Mouse (Mus musculus) midbrain, embryonic 16.5 days (tissue): ENCODE measurements at regions not wholly inside any gene's neighbourhood (a gene's known extent, or its start where the extent isn't known, plus 50 kb on each side); places are given as distances from the start of the nearest gene placed in this dataset.

Experiments
- ATAC-seq: fragments of 200-750 bp; cut with Nextera tagmentation; 2 replicates; pipeline ENCODE4 v1.8.0; 2017; ENCODE audit warnings: moderate TSS enrichment
- H3K27ac ChIP-seq: fragments of 300-500 bp; sonication (generic); 2 replicates; pipeline ENCODE4 v1.5.1; 2014; ENCODE audit warnings: mild to moderate bottlenecking, low read length, mixed read lengths
- H3K27me3 ChIP-seq: fragments of 300-500 bp; sonication (generic); 2 replicates; pipeline ENCODE4 v1.6.1; 2014; ENCODE audit warnings: low read depth, low read length, mixed read lengths; ENCODE audit not compliant: control insufficient read depth, insufficient read depth
- H3K36me3 ChIP-seq: fragments of 300-500 bp; sonication (generic); 2 replicates; pipeline ENCODE4 v1.6.1; 2014; ENCODE audit warnings: mild to moderate bottlenecking, low read length, moderate library complexity, mixed read lengths; ENCODE audit not compliant: control insufficient read depth, insufficient read depth
- H3K4me1 ChIP-seq: fragments of 300-500 bp; sonication (generic); 2 replicates; pipeline ENCODE4 v1.6.1; 2014; ENCODE audit warnings: mild to moderate bottlenecking, low read length, mixed read lengths; ENCODE audit not compliant: control insufficient read depth, insufficient read depth
- H3K4me2 ChIP-seq: fragments of 300-500 bp; sonication (generic); 2 replicates; pipeline ENCODE4 v1.6.1; 2014; ENCODE audit warnings: mild to moderate bottlenecking, low read length, mixed read lengths
- H3K4me3 ChIP-seq: fragments of 300-500 bp; sonication (generic); 2 replicates; pipeline ENCODE4 v1.5.1; 2014; ENCODE audit warnings: low read depth, mild to moderate bottlenecking, low read length, moderate library complexity, mixed read lengths
- H3K9ac ChIP-seq: fragments of 300-500 bp; sonication (generic); 2 replicates; pipeline ENCODE4 v1.6.1; 2014; ENCODE audit warnings: low read depth, low read length, mixed read lengths
- H3K9me3 ChIP-seq: fragments of 300-500 bp; sonication (generic); replicated peaks from 2 replicates; pipeline ENCODE4 v1.6.1; 2014; ENCODE audit warnings: mild to moderate bottlenecking, low read length, mixed read lengths; ENCODE audit not compliant: control insufficient read depth, poor library complexity, severe bottlenecking
- WGBS: fragments of 180-500 bp; shearing (Covaris S2); extraction: QIAGEN DNeasy Blood & Tissue Kit; methylation state at CpG from one replicate; pipeline ENCODE4 v1.1.7; 2014; 5-methylcytosine and 5-hydroxymethylcytosine counted together

DNA sequence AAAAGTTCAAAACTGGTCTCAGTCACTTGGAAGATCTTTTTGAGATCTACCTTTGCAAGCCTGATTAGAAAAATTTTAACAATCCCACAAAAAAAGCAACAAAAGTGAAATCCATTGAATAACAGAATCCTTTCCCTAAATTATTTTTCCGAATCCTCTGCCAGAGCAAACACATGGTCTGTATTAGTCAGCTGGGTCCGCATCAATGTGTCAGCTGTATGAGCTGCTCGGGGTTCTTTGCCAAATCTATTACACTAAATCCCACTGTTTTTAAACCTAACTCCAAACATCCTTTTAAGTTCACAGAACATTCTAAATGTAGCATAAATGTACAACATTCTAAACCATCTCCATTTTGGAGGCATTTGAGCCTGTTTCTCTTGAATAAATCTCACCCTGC lies 255.1 kb upstream of the Hsf2 start:
- WGBS, result 82% methylated on average over 3 of the region's 3 CpGs
- no peak overlapping the region for H3K27ac ChIP-seq
- no peaks in the 10 kb centered on the region for H3K27me3 ChIP-seq

DNA sequence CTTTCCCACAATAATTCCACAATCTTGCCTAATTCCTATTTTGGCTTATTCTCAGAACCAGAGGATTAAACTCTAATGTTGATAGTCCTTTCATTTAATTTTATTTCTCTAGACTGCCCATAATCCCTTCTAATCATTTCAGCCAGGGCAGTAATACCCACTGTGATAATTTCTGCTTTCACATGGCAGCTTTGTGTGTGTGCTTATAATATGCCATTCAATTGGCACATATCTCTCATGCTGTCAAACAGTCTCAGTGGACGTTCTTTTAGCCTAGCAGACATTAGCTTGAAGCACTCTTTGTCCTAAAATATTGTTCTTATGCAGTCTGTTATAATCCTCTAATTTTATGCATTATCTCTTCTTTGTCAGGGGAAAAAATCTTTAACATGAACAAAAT lies 205.0 kb upstream of the Hsf2 start:
- peak; percentile 82; the same call in 1 of the 2 replicates for ATAC-seq
- no peaks in the 10 kb centered on the region for H3K27me3 ChIP-seq
- no peak overlapping the region for H3K27ac ChIP-seq
- H3K4me1 ChIP-seq, result no peaks in the 10 kb centered on the region
- no peaks in the 10 kb centered on the region for H3K36me3 ChIP-seq
- H3K9me3 ChIP-seq, result no peaks in the 10 kb centered on the region
- H3K4me2 ChIP-seq, result no peak overlapping the region
- WGBS, result 11% methylated on average over 1 of the region's 1 CpGs
- H3K4me3 ChIP-seq, result no peak overlapping the region
- H3K9ac ChIP-seq, result no peak overlapping the region

More for the DNA sequence above, 255.1 kb upstream of the Hsf2 start:
- no peaks in the 10 kb centered on the region for H3K4me1 ChIP-seq
- H3K4me3 ChIP-seq, result no peak overlapping the region
- H3K9ac ChIP-seq, result no peak overlapping the region
- no peak for ATAC-seq
- no peaks in the 10 kb centered on the region for H3K9me3 ChIP-seq
- H3K36me3 ChIP-seq, result no peaks in the 10 kb centered on the region
- H3K4me2 ChIP-seq, result no peak overlapping the region

DNA sequence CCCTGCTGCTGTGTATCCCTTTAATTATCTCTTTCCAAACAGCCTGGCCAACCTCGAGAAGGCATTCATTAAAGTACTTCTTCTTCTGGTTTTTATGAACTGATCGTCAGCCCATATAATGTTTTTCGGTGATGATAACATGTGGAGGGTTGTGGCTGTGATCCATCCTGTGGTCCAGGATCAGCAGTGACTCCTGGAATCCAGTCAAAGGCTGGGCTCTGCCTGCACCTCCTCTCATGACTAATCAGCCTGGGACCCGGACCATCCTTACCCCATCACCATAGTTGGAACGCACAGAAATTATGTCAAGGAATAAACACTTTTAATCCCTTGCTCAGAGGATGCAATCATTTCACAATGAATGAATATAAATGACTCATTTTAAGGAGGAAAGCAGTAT lies 203.3 kb upstream of the Hsf2 start:
- H3K9ac ChIP-seq, result no peak overlapping the region
- H3K4me2 ChIP-seq, result no peak overlapping the region
- ATAC-seq, result no peak
- 73% methylated on average over 5 of the region's 5 CpGs for WGBS
- no peaks in the 10 kb centered on the region for H3K4me1 ChIP-seq
- H3K27me3 ChIP-seq, result no peaks in the 10 kb centered on the region
- H3K9me3 ChIP-seq, result no peaks in the 10 kb centered on the region
- H3K36me3 ChIP-seq, result no peaks in the 10 kb centered on the region
- no peak overlapping the region for H3K27ac ChIP-seq
- H3K4me3 ChIP-seq, result no peak overlapping the region

DNA sequence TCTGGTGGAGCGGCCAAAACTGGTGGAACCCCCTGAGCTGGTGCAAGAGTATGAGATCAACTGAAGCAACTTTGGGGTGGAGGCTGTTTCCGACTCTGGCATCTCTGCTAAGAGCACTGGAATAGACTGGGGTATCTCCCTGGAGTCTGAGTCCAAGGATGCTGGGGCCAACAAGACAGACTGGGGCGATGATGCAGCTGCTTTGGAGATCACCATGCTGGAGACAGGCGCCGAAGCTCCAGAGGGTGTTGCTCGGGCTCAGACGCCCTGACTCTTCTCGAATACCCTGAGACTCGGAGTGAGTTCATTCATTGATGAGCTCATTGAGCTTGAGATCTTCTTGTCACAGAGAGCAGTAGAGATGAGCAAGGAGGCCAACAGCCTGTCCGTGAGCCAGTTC lies 194.6 kb upstream of the Hsf2 start:
- Histone ChIP-seq H3K36me3 (no peaks in the 10 kb centered on the region), H3K27me3 (no peaks in the 10 kb centered on the region), H3K4me1 (no peaks in the 10 kb centered on the region), H3K4me2 (no peak overlapping the region), H3K9ac (no peak overlapping the region), H3K4me3 (no peak overlapping the region), H3K27ac (no peak overlapping the region), H3K9me3 (no peaks in the 10 kb centered on the region)
- WGBS, result 95% methylated on average over 10 of the region's 10 CpGs
- no peak for ATAC-seq

DNA sequence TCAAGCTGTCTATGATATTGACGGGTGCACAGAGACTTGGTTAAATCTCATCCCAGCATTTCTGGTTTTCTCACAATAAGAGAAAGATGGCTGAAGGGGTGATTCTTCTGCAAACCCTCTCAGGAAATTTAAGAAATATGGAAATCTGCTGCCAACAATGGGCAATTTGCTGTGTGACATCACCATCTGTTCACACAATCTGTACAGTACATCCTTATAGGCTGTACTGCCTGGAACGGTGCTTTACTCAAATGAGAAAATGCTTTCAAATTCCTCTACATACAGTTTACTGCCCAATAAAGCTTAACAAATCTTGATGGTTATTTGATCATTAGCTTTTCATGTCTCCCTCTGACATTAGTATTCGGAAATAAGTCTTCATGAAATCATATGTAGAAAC lies 172.4 kb upstream of the Hsf2 start:
- Histone ChIP-seq H3K27ac (no peak overlapping the region), H3K9ac (no peak overlapping the region), H3K4me2 (no peak overlapping the region), H3K36me3 (no peaks in the 10 kb centered on the region), H3K4me3 (no peak overlapping the region), H3K4me1 (no peaks in the 10 kb centered on the region), H3K9me3 (no peaks in the 10 kb centered on the region), H3K27me3 (no peaks in the 10 kb centered on the region)
- 75% methylated on average over 3 of the region's 3 CpGs for WGBS
- no peak for ATAC-seq

DNA sequence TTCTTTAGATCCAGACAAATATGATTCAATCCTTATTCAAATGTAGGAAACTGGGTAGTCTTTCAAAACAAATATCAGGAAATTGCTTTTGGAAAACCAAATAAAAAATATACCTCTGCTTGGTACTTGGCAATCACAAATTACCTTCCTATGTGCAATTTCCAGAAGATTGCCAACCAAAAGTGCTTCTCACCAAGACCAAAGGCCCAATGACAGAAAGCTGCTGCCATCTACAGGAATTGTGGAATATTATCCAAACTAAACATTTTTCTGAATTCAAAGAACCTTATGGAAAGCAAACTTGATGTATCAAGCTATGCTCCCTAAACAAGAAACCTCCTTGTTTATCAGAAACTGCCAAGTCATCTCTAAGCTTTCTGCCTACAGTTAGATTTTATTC lies 169.1 kb upstream of the Hsf2 start:
- H3K4me2 ChIP-seq, result no peak overlapping the region
- no peaks in the 10 kb centered on the region for H3K36me3 ChIP-seq
- H3K4me3 ChIP-seq, result no peak overlapping the region
- no peaks in the 10 kb centered on the region for H3K27me3 ChIP-seq
- 0 out of 2 replicates have a peak, but pooled peaks have one; percentile 51 for ATAC-seq
- no peak overlapping the region for H3K9ac ChIP-seq
- no peaks in the 10 kb centered on the region for H3K9me3 ChIP-seq
- no peak overlapping the region for H3K27ac ChIP-seq
- no peaks in the 10 kb centered on the region for H3K4me1 ChIP-seq

DNA sequence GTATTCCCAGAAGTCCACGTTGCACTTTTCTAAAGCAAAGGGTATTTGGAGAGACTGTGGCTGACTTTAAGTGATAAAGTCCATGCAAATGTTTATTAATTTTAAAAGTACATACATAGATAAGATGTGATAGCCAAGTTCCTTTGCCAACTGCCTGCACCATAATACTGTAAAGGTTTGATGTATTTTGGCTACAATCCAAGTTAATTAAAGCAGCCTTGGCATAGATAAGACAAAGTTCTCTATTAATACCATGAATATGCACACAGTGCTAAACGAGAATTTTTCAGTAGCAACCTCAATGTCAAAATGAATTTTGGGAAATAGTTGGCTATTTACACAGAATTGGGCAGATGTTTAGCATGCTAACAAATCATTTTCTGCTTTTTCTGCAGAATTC lies 167.0 kb upstream of the Hsf2 start:
- Histone ChIP-seq H3K4me3 (no peak overlapping the region), H3K9me3 (no peaks in the 10 kb centered on the region), H3K27me3 (no peaks in the 10 kb centered on the region), H3K9ac (no peak overlapping the region), H3K4me1 (no peaks in the 10 kb centered on the region), H3K27ac (no peak overlapping the region), H3K4me2 (no peak overlapping the region), H3K36me3 (no peaks in the 10 kb centered on the region)
- ATAC-seq, result no peak
- 56% methylated on average over 2 of the region's 2 CpGs for WGBS

DNA sequence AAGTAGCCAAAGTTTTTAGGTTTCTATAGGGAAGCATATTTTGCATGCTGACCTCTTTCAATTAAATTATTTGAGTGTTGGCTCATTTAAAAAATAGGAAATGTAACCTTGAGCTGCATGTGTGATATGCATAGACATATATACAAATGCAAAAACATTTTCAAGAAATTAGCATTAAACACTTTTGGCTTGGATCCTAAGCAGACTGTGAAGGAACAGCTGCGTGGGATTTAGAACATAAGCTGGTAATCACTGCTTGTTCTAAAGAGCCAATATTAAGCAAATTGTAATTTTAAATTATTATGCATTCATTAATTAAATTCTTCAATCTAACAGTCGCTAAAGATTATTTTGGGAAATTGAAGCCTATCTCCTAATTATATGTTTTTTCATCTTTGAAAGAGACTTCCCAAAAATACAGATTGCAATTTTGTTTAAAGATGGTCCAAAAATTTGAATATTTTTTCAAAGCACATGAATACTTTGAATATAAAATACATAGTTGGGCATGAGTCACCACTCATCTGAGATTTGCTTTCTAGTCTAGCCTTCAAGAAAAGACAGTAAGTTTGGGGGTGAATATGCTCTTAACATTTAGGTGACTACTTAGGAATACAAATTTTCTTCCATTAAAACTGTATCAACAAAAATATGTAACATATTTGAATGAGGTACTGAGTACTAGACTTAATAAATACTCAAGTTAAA lies 163.3 kb upstream of the Hsf2 start:
- Histone ChIP-seq H3K4me1 (no peaks in the 10 kb centered on the region), H3K27me3 (no peaks in the 10 kb centered on the region), H3K9ac (no peak overlapping the region), H3K4me2 (no peak overlapping the region), H3K4me3 (no peak overlapping the region), H3K36me3 (no peaks in the 10 kb centered on the region), H3K9me3 (no peaks in the 10 kb centered on the region), H3K27ac (no peak overlapping the region)
- WGBS, result 64% methylated on average over 2 of the region's 2 CpGs
- ATAC-seq, result no peak

DNA sequence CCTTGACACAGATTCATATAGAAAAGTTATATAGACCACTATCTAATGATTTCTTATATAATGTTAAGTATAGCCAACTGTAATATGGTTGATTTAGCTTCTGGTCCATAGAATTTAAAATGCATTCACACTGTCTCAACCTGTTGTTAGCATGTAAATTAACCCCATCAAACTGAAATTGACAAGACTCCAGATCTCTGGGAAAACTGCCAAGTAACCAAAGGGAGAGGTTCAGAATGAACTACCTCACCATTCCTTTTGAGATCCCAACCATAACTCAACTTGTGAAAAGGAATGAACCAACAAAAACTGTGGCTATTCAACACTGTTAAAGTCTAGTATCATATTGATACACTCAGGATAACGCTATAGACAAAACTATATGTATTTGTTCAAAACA lies 162.0 kb upstream of the Hsf2 start:
- Histone ChIP-seq H3K27me3 (no peaks in the 10 kb centered on the region), H3K36me3 (no peaks in the 10 kb centered on the region), H3K4me2 (no peak overlapping the region), H3K27ac (no peak overlapping the region), H3K9ac (no peak overlapping the region), H3K4me3 (no peak overlapping the region), H3K4me1 (no peaks in the 10 kb centered on the region), H3K9me3 (no peaks in the 10 kb centered on the region)
- 57% methylated on average over 1 of the region's 1 CpGs for WGBS
- ATAC-seq, result no peak
